Mouse (Mus musculus): ENCODE measurements around the gene Tex101. TPM values are rescaled to one million over a fixed set of nuclear protein-coding genes. Genes with fewer than 3 reads are reported as not detected.

Gene Tex101
- polyA plus RNA-seq, 1 experiment from 2014 or later, result not detected

DNA sequence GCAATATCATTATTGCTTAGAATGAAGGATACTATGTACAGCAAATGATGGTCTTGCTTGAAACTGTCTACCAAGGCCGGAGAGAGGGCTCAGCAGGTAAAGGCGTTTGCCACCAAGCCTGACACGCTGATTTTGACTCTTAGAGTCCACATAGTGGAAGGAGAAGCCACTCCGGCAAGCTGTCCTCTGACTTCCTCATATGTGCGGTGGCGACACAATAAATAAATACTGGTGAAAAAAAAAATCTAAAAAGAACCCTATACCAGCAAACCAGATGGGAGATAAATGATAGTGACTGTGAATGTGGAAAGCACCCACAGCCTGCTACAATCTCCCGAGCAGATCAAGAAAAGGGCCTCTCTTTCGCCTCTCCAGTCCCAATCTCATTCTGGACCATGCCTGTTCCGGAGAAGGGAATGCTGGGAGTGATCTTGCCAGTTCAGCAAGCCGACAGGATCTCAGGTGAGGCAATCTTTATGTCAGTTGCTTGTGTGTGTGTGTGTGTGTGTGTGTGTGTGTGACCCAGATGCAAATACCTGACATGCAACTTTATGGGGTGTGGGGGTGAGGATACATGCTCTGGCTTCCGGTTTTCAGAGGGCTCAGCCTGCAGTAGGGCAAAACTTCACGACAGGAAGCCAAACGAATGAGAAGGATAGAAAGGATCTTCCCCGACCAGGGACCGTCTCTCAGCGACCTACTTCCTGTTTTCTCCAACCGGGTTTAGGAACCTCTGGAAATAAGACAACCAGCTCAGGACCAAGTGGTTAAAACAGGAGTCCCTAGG, 15.2 kb downstream of the Tex101 start:
- 0 out of 2 replicates have a peak, but pooled peaks cover 2% of the 10 kb centered on the region for H3K27me3 ChIP-seq
- WGBS, result 74% methylated on average over 17 of the region's 17 CpGs
- no peak for ATAC-seq (replicated peaks)
- no peaks in the 10 kb centered on the region for H3K9me3 ChIP-seq
- H3K4me3 ChIP-seq, result no peak overlapping the region
- no peaks in the 10 kb centered on the region for H3K4me1 ChIP-seq
- H3K27ac ChIP-seq (replicated peaks), result no peak overlapping the region
- H3K9ac ChIP-seq (replicated peaks), result no peak overlapping the region
- no peaks in the 10 kb centered on the region for H3K36me3 ChIP-seq
- no peak overlapping the region for H3K4me2 ChIP-seq (replicated peaks)

DNA sequence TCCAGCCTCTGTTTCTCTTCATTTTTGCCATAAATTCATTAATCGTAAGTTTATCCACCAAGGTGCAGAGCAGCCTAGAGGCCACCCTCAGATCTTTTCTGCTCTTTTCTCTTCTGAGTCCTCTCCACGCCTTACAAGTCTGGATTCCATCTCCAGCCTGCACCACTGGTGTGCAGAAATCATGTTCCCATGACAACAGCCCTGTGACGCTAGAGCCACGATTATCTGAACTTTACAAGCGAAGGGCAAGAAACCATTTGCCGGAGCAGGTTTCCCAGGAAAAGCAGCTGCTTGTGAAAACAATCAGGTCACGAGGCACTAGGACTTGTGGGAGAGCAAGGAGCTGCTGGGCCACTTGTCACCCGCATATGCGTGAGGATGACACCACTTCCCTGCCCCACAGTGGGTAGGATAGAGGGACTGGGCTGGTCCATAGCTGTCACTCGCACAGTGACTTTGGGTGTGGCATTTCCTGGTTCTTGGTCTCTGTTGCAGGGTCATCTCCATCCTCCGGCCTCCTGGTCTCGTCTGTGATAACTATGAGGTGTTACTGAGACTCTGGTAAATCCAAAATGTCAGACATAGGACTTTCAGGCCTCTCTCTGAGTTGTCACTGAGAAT, 16.6 kb downstream of the Tex101 start:
- H3K27ac ChIP-seq (replicated peaks), result no peak overlapping the region
- no peak overlapping the region for H3K4me3 ChIP-seq
- WGBS, result 79% methylated on average over 12 of the region's 12 CpGs
- H3K4me1 ChIP-seq, result no peaks in the 10 kb centered on the region
- no peak overlapping the region for H3K9ac ChIP-seq (replicated peaks)
- H3K36me3 ChIP-seq, result no peaks in the 10 kb centered on the region
- ATAC-seq (replicated peaks), result no peak
- H3K4me2 ChIP-seq (replicated peaks), result no peak overlapping the region
- 0 out of 2 replicates have a peak, but pooled peaks cover 2% of the 10 kb centered on the region for H3K27me3 ChIP-seq
- H3K9me3 ChIP-seq, result no peaks in the 10 kb centered on the region

DNA sequence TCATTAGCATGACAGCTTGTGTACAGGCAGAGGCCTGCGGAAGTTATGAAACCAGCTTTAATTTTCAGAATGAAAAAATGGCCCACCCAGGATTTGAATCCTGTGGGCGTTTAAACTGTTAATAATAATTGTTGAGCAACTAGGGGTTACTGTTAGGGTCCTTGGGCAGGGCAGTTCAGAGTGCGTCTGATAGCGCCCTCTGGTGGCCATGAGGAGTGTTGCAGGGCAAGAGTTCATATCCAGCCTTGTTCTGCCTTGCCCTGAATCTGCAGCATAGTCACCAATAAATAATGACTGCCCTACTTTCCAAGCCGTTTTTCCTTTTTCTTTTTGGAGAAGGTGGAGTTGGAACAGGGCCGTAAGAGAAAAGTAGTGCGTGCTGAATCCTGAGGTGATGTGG, 22.8 kb downstream of the Tex101 start:
- Histone ChIP-seq H3K4me1 (no peaks in the 10 kb centered on the region), H3K9me3 (no peaks in the 10 kb centered on the region), H3K9ac (replicated peaks) (no peak overlapping the region), H3K4me3 (no peak overlapping the region), H3K27me3 (no peaks in the 10 kb centered on the region), H3K27ac (replicated peaks) (no peak overlapping the region), H3K4me2 (replicated peaks) (no peak overlapping the region), H3K36me3 (no peaks in the 10 kb centered on the region)
- ATAC-seq (replicated peaks), result no peak
- 31% methylated on average over 7 of the region's 7 CpGs for WGBS

DNA sequence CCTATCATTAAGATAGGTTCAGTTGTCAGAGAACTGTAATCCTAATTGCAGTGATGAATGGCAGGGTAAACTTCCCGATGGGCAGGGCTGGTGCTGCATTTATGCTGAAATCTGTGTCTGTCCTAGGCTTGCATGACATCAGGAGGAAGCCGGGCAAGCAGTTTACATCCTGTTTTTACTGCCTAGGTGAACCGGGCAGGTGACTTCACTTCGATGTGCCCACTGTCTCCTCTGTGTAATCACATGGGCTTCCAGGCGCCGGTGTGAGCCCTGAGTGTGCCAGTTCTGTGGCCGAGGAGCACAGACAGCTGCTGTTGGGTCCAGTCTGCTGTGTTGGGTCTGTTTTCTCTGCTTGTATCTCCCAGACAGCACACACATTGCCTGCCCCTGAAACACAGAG, 30.0 kb downstream of the Tex101 start:
- 0 out of 2 replicates have a peak, but pooled peaks cover under 1% of the 10 kb centered on the region for H3K27me3 ChIP-seq
- H3K27ac ChIP-seq (replicated peaks), result no peak overlapping the region
- H3K36me3 ChIP-seq, result no peaks in the 10 kb centered on the region
- ATAC-seq (replicated peaks), result no peak
- no peaks in the 10 kb centered on the region for H3K9me3 ChIP-seq
- H3K4me1 ChIP-seq, result no peaks in the 10 kb centered on the region
- no peak overlapping the region for H3K9ac ChIP-seq (replicated peaks)
- WGBS, result 85% methylated on average over 7 of the region's 7 CpGs
- H3K4me2 ChIP-seq (replicated peaks), result no peak overlapping the region
- H3K4me3 ChIP-seq, result no peak overlapping the region

DNA sequence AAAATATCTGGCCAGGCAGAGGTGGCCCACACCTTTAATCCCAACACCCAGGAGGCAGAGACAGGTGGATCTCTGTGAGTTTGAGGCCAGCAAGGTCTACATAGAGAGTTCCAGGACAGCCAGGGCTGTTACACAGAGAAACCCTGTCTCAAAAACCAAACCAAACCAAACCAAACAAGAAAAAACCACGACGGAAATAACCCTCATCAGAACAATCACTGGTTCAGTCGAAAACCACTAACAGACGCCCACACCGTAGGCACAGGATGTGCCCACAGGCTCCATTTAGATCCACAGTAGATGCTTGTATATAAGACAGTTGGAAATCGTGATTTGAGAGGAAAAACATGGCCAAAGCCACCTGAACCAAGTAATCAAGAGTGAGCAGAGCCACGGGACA, 31.5 kb downstream of the Tex101 start:
- no peak overlapping the region for H3K4me3 ChIP-seq
- 77% methylated on average over 7 of the region's 7 CpGs for WGBS
- no peaks in the 10 kb centered on the region for H3K36me3 ChIP-seq
- no peak for ATAC-seq (replicated peaks)
- H3K27ac ChIP-seq (replicated peaks), result no peak overlapping the region
- H3K9ac ChIP-seq (replicated peaks), result no peak overlapping the region
- peaks cover 11% of the 10 kb centered on the region; the same call in 1 of the 2 replicates for H3K27me3 ChIP-seq
- no peaks in the 10 kb centered on the region for H3K9me3 ChIP-seq
- H3K4me2 ChIP-seq (replicated peaks), result no peak overlapping the region
- H3K4me1 ChIP-seq, result no peaks in the 10 kb centered on the region

DNA sequence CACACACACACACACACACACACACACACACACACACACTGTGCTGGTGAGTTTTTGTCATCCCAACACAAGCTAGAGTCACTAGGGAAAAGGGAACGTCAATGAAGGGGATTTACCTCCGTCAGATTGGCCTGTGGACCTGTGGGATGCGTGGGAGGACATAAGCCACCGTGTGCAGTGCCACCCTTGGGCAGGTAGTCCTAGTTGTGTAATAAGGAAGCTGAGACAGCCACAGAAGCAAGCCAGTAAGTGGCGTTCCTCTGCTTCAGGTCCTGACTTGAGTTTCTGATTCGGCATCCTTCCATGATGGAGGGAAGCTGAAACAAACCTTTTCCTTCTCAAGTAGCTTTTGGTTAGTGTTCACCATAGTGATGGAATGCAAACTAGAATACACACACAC, 32.0 kb downstream of the Tex101 start:
- Histone ChIP-seq H3K9me3 (no peaks in the 10 kb centered on the region), H3K27me3 (peaks cover 13% of the 10 kb centered on the region; the same call in 1 of the 2 replicates), H3K27ac (replicated peaks) (no peak overlapping the region), H3K4me3 (no peak overlapping the region), H3K4me1 (no peaks in the 10 kb centered on the region), H3K36me3 (no peaks in the 10 kb centered on the region), H3K4me2 (replicated peaks) (no peak overlapping the region), H3K9ac (replicated peaks) (no peak overlapping the region)
- 91% methylated on average over 6 of the region's 6 CpGs for WGBS
- no peak for ATAC-seq (replicated peaks)

DNA sequence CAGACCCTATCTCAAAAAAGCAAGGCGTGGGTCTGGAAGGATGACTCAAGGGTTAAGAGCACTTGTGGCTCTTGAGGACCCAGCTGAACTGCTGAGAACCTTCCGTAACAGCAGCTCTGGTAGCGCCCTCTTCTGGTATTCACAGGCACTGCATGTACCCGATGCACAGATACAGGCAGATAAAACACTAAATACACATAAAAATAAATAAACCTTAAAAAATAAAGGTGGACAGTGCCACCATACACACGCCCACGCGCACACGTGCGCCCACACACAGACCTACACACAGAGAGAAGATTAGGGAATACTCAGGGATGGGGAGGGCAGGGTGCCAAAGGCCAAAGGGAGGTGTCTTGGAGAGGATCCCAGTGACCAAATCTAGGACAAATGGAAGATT, 34.0 kb downstream of the Tex101 start:
- H3K9me3 ChIP-seq, result no peaks in the 10 kb centered on the region
- ATAC-seq (replicated peaks), result no peak
- 11% methylated on average over 9 of the region's 9 CpGs for WGBS
- H3K36me3 ChIP-seq, result no peaks in the 10 kb centered on the region
- H3K4me1 ChIP-seq, result peaks cover 12% of the 10 kb centered on the region
- peaks cover 29% of the 10 kb centered on the region for H3K27me3 ChIP-seq
- H3K4me3 ChIP-seq, result no peak overlapping the region
- no peak overlapping the region for H3K9ac ChIP-seq (replicated peaks)
- H3K4me2 ChIP-seq (replicated peaks), result no peak overlapping the region
- H3K27ac ChIP-seq (replicated peaks), result no peak overlapping the region

DNA sequence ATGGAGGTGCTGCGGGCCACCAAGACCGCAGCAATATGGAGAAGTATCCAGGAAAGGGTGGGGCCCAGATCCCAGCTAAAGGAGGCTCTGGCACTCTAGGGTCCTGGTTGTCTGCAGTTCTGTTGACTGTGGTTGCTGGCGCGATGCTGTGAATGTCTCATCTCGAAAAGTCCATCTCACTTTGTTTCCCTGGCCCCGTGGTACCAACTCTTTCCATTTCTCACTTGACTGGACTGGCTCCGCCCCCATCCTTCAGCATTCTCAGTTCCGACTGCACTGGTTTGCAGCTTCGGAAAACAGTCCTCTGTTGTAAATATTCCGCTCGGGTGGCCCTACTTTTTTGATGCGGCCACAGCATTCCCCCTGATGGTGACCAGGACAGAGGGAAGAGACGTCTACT, 36.0 kb downstream of the Tex101 start:
- Histone ChIP-seq H3K27ac (replicated peaks) (no peak overlapping the region), H3K4me2 (replicated peaks) (no peak overlapping the region), H3K36me3 (no peaks in the 10 kb centered on the region), H3K27me3 (peaks cover 43% of the 10 kb centered on the region), H3K9me3 (no peaks in the 10 kb centered on the region), H3K9ac (replicated peaks) (no peak overlapping the region), H3K4me3 (no peak overlapping the region), H3K4me1 (peaks cover 17% of the 10 kb centered on the region)
- 64% methylated on average over 13 of the region's 13 CpGs for WGBS
- ATAC-seq (replicated peaks), result no peak

DNA sequence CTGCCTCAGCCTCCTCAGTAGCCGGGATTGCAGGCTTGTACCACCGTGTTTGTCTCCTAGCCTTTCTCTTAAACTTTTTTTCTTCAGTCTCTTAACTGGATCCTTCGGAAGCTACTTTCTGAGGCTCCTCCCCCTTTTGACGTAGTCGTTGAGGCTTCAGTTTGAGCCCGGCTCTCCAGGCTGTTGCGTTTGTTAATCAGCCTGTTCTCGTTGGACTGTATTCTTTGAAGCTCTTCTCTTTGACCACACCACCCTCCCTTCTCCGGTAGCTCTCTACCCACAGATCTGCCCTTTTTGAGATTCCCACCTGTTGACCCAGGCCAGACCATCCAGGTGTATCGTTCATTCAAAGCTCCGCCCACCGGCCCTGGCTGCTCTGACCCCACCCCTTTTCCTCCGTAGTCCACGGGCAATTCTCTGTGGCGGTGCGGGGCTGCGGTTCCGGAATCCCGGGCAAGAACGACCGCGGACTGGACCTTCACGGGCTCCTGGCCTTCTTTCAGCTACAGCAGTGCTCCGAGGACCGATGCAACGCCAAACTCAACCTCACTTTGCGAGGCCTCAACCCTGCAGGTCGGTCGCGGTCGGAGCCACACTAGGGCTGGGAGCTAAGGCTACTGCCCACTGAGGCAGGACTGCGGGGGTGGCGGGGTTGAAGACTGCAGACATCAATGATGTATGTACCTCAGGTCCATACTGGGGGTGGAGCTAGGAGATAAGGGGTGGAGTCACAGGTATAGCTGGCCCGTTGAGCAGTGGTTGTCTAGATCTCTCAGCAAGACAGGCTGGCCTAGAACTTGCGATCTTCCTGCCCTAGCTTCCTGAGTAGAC, 38.2 kb downstream of the Tex101 start:
- Histone ChIP-seq H3K9ac (replicated peaks) (peak overlapping the region; percentile 19), H3K27ac (replicated peaks) (no peak overlapping the region), H3K4me3 (peak overlapping the region; percentile 40), H3K36me3 (no peaks in the 10 kb centered on the region), H3K4me2 (replicated peaks) (peak overlapping the region; percentile 82), H3K27me3 (peaks cover 44% of the 10 kb centered on the region), H3K9me3 (no peaks in the 10 kb centered on the region), H3K4me1 (peaks cover 17% of the 10 kb centered on the region)
- WGBS, result 3% methylated on average over 35 of the region's 35 CpGs
- ATAC-seq (replicated peaks), result no peak; the same call in 1 of the 2 replicates

DNA sequence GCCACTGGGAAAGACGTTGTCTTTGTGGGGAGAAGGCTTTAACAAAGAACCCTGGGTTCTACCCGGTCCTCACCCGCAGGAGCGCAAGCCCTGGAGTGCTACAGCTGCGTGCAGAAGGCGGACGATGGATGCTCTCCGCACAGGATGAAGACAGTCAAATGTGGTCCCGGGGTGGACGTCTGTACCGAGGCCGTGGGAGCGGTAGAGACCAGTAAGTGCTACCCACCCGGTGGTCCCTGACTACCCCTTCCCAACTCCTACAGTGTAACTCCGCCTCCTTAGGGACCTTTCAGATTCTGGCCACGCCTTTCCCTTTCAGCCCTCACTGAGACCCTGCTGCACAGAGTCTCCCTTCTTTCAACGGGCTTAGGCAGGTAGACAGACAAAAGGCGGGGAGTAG, 39.4 kb downstream of the Tex101 start:
- WGBS, result 2% methylated on average over 18 of the region's 18 CpGs
- Histone ChIP-seq H3K27me3 (peaks cover 44% of the 10 kb centered on the region), H3K27ac (replicated peaks) (no peak overlapping the region), H3K36me3 (no peaks in the 10 kb centered on the region), H3K4me2 (replicated peaks) (peak overlapping the region; percentile 82; the same call in 1 of the 2 replicates), H3K9me3 (no peaks in the 10 kb centered on the region), H3K4me1 (peaks cover 17% of the 10 kb centered on the region), H3K4me3 (peak overlapping the region; percentile 15; the same call in 1 of the 2 replicates), H3K9ac (replicated peaks) (no peak overlapping the region)
- ATAC-seq (replicated peaks), result no peak

DNA sequence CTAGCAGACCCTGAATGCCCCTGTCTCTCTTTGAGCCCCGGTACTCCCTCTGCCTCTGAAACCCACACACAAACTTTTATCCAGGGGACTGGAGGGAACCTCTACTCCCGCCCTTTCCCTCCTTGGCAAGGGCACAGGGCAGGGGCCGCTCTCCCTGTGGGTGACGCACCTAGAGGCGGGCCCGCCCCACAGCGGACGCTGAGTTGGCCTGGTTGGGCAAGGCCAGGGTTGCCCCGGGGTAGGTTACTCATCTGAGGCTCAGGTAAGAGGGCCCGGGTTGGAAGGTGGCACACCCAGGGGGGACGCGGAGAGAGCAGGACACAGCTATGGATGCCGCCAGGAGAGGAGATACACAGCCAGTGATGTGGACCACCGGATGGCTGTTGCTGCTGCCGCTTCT, 40.2 kb downstream of the Tex101 start, which contains the start of gene Lypd3:
Gene Lypd3, plus strand, starts transcription at position 287 of the 400 bp plus-strand sequence.
- WGBS, result 22% methylated on average over 15 of the region's 15 CpGs
- ATAC-seq (replicated peaks), result no peak
- Histone ChIP-seq H3K4me2 (replicated peaks) (peak within 1 kb of the TSS; percentile 82; the same call in 1 of the 2 replicates), H3K9me3 (no peaks in the 10 kb centered on the region), H3K4me3 (peak within 1 kb of the TSS; percentile 15; the same call in 1 of the 2 replicates), H3K27me3 (peaks cover 41% of the 10 kb centered on the region), H3K9ac (replicated peaks) (no peak within 1 kb of the TSS), H3K27ac (replicated peaks) (no peak within 1 kb of the TSS), H3K36me3 (no peaks in the 10 kb centered on the region), H3K4me1 (peaks cover 17% of the 10 kb centered on the region)

Data from forebrain, embryonic 15.5 days (tissue).